Mouse (Mus musculus) kidney, adult 11 months (tissue): ENCODE measurements around the gene Irak4.

Experiments
- DNase-seq: peaks from one replicate; pipeline ENCODE4 v3.0.0; 2022

Gene Irak4

DNA sequence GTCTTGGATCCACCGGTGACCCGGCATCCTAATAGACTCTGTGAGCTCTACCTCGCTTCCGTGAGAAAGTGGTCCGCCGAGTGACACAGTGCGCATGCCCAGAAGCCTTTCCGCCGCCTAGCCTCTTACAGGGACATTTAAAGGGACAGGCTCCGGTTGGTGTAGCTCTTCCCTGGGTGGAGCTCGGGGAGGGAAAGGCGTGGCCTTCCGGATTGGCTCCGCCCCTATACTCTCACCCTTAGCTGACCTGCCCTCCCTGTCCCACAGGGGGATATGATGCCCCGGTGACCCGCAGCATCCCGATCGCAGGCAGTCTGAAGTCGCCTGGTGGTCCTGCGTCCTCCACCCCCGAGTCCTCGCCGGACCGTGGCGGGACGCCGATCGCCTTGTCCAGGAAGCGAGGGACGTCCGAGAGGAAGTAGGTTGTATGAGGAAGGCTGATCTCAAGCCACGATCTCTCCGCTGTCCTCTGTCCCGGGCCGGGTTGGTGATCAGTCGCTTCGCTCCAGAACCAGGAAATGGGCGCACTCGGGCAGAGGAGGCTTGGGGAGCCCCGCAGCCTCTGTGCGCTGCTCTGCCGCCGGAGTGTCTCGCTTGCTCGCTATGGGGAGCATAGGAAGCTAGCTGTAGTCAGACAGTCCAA lies at the start of gene Irak4, which contains the start of gene Pus7l:
Gene Irak4 (plus strand): TSS at position 235 of the 643 bp plus-strand sequence.
Gene Pus7l (minus strand): TSS at position 139 of the 643 bp plus-strand sequence.
- peak; percentile 97 for DNase-seq

DNA sequence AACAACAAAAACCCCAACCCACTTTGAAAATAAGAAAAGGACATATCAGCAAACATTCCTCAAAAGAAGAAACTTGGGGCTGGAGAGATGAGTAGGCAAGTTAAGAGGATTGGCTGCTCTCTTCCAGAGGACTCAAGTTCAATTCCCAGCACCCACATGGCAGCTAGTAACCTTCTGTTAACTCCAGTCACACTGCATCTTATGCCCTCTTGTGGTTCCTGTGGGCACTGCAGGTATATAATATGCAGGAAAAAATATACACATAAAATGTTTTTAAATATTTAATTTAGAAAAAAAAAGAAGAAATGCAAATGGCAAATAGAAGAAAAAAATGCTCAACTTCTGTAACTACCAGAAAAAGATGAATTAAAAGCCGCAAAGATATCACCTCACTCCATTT lies 49.0 kb upstream of the Irak4 start:
- no peak for DNase-seq

- no peak for DNase-seq
Measured at GRCm38 (mm10) chr15:94495936-94496335, 47.5 kb upstream of the Irak4 start.

DNA sequence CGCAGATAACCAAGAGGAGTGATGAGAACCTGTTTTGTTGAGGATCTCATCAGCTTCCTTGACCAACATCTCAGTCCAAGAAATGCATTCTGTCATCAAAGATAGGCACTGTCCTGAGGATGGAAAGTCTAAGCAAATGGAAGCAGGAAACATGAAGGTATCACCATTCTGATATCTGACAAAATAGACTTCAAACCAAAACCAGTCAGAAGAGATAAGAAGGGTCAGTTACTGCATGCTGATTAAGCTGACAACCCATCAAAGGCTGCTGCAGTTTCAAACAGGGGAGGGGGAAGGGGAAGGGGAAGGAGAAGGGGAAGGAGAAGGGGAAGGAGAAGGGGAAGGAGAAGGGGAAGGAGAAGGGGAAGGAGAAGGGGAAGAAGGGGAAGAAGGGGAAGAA lies 44.2 kb upstream of the Irak4 start:
- no peak for DNase-seq

DNA sequence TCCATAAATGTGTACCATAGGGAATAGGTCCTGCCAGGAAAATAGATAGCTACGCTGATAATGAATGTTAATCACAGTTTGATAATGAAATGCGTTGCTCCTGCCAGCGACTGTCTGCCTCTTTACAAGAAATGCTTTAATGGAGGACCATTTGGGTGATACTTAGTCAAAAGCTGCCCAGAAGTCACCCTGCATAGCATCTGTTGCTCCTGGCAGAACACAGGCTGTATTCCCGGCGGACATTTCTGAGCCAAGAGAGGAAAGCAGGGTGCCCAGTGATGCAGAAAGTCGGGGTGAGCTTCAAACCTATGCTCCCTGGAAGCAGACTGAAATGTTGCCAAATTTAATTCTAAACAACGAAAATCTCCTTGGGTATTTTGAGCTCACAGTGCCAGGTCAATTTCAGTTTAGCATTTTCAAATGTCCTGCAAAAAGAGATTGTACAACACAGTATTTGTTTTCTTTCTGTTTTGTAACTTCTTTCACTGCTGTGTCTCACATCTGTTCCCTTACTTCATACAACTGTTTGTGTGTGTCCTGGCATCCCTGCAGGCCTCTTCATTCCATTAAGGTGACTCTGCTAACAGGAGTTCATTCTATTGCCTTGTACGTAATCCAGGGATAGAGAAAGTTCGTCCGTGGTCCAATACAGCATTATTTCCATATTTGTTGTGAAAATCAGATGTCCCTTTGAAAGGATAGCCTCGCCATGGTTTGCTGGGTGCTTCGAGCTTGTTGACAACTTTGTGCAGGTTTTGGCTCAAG lies 39.8 kb upstream of the Irak4 start:
- DNase-seq, result no peak

DNA sequence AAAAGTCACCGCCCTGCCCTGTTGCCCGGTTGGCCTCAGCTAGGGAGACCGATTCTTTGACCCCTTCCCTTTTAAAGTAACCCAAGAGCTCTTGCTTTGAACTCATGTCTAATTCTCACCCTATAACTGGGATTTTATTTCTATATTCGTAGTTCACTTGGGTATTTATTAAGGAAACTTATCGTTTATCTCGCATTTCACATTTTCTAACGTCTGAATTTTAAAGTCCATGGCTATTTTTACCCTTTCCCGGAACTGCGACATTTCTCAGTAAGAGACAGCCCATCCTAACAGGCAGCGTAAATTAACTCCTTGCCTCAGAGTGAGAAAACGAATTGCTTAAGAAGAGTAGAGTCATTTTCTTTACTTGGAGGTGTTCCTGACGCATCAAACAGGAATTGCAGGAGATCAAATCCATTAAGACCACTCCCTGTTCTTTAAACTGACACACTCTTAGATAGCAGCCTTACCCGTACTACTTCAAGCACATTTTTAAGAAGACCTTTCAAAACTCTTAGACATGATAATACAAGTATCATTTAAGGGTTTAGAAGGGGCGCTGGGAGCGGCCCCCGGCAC lies 25.4 kb upstream of the Irak4 start:
- DNase-seq, result no peak

- DNase-seq, result no peak
Measured at GRCm38 (mm10) chr15:94520205-94520900, 23.1 kb upstream of the Irak4 start.

GRCm38 (mm10) chr15:94520959-94521358 lies 22.5 kb upstream of the Irak4 start:
- no peak for DNase-seq

GRCm38 (mm10) chr15:94523251-94523650 lies 20.2 kb upstream of the Irak4 start:
- no peak for DNase-seq

DNA sequence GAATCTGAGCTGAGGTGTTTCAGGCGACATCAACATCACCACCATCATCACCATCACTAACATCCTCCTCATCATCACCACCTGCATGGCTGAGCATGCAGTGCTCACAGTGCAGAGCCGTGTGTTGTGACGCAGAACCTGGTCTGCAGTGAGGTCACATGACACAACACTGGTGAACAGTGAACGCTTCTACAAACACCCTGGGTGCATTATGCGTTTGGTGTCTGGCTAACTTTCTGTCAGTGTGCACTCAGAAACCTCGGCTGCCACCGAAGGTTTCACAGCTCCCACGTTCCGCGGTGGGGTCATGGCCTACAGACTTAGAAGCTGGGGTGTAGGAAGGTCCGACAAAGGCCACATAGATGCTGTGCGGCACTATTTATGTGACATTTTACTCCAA lies 18.5 kb upstream of the Irak4 start:
- no peak for DNase-seq

DNA sequence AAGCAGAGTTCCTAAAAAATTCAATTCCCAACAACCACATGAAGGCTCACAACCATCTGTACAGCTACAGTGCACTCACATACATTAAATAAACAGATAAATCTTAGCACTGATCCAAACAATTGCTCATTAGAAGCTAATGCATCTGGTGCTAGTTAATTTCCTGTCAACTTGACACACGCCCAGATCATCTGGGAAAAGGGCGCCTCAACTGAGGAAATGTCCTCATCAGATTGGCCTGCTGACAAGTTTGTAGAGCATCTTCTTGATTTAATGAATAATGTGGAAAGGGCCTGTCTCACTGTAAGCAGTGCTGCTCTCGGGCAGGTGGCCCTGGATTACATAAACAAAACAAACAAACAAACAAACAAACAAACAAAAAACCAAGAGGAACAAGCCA lies 12.9 kb upstream of the Irak4 start:
- DNase-seq, result no peak

GRCm38 (mm10) chr15:94532306-94532705 lies 11.1 kb upstream of the Irak4 start:
- DNase-seq, result no peak

GRCm38 (mm10) chr15:94532956-94533355 lies 10.5 kb upstream of the Irak4 start:
- no peak for DNase-seq

- DNase-seq, result no peak
Measured at GRCm38 (mm10) chr15:94535521-94535920, 7.9 kb upstream of the Irak4 start.

GRCm38 (mm10) chr15:94539296-94539695 lies 4.1 kb upstream of the Irak4 start:
- DNase-seq, result no peak

GRCm38 (mm10) chr15:94542567-94543408 lies 655 bp upstream of the Irak4 start:
- no peak for DNase-seq

DNA sequence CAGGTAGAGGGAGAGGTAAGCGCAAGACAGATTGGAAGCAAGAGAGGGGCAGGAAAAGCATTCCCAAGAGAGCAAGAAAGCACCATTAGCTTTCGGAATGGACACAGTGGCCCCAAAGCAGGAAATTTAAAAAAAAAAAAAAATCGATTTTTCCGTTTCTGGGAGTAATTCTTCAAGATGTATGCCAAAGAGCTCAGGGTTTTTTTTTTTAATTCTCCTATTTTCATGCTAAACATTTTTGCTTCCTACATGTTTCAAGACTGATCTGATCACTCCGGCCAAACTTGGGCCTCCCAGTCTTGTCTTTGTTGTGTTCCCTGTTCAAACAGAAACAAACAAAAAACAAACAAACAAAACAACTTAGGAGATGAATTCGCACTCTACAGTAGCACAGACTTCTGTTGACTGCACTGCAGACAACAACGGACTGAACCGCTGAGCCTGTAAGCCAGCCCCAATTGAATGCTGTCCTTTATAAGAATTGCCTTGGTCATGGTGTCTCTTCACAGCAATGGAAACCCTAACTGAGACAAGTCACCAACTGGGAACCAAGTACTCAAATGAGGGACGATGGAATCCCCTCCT lies 701 bp downstream of the Irak4 start:
- no peak for DNase-seq

DNA sequence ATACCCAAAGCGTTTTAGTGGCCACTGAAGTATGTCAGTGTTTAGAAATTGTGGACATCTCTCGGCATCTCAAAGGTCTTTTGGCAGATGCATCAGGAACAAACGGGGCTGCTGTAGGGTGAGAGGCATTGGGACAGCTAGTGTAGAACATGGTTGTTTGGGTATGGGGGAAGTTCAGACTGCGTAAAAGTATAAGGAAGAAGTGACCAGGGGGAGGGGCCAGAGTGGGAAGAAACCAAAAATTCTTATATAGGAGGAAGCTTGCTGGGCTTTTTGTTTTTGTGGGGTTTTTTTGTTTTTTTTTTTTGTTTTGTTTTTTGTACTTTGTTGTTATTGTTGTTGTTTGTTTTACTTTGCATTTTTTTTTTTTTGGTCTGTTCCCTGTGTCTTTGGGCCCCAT lies 1.4 kb downstream of the Irak4 start:
- DNase-seq, result no peak

GRCm38 (mm10) chr15:94553536-94553935 lies 10.1 kb downstream of the Irak4 start:
- no peak for DNase-seq

DNA sequence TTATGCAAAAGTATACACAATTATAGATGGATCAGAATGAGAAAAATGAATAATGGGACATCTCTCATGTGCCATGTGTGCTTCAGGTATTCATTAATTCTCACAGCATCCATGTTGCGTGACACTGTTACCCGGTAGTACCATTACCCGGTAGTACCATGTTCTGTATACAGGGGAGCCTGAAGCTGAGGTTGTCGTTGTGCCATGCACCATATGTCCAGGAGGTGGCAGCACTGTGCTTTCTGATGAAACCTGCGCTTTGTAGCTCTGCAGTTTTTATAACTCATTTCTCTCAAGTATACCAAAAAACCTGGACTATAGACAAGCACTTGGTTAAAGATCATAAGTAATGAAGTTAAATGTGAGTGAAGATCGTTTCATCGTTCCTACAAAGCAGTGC lies 14.0 kb downstream of the Irak4 start:
- DNase-seq, result peak; percentile 72

- no peak for DNase-seq
Measured at GRCm38 (mm10) chr15:94558895-94559656, 15.6 kb downstream of the Irak4 start.
